Mouse (Mus musculus): ENCODE data around the gene Hdac4.

The Hdac4 gene

DNA sequence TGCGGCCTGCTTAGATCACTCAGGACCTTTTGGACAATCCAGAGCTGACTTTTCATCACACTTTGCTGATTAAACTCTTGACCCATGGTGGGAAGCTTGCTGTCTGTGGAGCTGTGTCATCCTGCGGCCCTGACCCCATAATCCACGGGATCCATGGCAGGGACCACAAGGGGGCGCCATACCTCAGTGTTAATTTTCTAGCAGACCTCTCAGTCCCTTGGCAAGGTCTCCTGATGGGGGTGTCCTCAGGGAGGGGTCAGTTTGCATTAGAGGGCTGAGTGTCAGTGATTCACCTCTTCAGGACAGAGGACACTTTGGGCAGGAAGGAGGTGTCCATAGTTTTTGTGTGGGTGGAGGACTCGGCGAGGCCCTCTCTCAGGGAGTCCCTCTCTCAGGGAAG is 281.6 kb downstream of the Hdac4 start:
- WGBS: 58% methylated on average over 6 of the region's 6 CpGs

DNA sequence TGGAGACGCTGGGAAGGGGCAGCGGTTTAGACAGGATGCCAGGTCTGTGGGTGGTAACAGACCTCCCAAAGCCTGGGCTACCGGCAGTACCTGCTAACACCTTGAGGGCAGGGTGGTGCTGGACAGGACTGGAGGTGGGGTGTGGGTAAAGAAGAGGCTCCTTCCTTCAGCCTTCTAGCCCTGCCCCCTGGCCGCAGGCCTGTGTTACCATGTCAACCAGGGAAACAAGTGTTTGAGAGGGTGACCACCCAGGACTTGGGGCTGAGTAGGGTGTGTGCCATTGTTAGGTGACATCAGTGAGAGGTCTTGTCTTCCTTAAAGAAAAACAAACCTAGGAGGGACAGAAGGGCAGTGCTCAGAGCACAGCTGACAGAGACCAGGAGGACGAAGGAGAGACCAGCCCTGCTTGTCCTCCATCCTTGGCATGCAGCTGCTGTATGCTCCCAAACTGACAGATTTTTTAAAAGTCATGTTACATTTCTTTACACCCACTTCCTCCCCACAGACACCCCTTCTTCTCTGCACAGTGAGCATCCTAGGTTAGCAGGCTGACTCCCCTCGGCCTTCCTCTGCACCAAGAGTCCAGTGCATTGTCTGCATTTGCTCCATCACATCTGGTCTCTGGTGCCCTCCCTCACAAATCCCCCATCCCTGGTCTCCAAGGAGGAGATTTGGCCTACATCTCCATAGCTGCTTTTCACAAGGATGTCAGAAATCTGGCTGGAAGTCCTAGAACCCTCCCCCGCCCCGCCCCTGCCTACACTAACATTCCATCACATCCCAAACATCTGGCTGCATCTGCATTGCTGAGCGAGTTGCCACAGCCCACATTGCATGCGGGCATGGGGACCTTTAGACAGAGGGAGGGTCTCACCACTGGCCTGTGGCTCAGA is 283.0 kb downstream of the Hdac4 start:
- WGBS: 52% methylated on average over 10 of the region's 10 CpGs

DNA sequence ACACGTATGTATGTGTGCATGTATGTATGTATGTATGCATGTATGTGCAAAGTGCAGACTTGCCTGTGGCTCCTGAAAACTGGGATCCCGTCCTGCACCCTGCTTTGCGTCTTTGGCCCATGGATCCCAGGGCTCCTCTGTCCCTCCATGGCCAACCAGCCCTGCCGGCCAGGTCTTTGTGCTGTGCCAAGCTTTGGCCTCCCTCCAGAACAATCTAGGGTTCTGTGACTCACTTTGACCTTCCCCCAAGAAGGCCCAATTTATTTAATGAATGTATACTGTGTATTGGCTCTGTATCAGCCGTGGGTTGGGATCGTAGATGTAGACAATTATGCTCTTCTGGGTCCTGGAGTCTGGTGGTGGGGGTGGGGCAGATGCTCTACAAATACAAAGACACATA is 290.2 kb downstream of the Hdac4 start:
- 85% methylated on average over 6 of the region's 6 CpGs for WGBS

DNA sequence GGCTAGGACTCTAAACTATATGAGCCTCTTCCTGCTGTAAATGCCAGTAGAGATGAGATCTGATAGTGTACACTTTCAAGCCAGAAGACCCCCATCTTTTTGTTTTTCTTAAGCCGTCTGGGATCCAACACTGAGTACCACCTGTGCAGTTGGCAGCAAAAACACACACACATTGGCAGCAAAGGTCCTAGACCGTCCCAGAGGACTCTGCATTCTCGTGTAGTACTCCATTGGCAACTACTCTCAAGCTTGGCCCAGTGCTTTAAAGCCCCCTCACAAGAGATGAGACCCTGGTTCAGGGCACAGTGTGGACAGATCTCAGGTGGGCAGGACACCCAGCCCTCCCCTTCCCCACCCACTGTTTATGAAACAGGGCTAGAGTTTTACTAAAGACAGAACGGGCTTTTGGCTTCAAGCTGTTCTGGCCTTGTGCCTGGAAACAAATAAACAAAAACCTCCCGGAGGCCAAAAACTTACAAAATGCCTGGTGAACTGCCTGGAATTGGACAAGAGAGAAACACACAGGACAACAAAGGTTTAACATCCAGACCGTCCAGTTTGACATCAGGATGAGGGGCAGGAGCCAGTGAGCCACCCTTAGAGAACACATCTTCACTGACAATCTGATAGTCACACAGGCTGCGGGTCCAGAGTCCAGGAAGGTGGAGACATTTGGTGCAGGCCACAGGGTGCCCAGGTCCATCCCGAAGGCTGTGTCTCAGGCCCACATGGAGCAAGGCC is 292.1 kb downstream of the Hdac4 start:
- 58% methylated on average over 8 of the region's 8 CpGs for WGBS

DNA sequence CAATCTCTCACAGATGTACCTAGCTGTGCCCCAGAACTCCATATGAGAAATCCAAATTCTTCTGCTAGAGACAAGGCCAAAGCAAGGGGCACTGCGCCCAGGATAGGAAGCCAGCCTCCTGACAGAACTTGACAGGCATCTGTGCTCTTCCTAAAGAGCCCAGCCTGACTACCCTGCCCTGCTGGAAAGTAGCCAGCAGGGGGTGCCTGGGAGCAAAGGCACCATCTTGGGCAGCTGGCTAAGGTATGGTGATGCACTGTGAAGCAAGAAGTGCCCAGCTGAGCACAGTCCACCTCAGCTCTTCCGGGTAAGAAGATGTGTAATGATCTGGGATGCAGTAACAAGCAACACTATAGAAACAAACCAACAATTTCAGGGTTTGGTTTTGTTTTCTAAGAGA is 298.4 kb downstream of the Hdac4 start:
- WGBS: 95% methylated on average over 2 of the region's 2 CpGs

DNA sequence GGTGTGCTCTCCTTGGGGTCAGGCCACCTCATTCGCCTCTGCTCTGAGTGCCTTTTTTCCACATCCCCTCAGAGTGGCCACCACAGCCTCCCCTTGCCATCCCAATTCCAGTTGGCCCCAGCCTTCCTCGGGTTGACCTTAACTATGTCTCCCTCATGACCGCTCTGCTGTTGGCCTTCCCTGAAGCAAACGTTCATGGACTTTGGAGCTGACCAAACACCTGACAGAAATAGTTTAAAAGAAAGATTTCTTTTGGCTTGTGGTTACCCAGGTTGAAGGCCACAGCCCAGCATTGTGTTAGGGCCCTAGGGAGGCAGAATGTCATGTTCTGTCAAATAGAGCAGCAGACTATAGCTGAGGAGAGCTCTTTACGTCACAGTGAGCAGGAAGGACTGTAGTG is 301.2 kb downstream of the Hdac4 start:
- WGBS: 92% methylated on average over 5 of the region's 5 CpGs

DNA sequence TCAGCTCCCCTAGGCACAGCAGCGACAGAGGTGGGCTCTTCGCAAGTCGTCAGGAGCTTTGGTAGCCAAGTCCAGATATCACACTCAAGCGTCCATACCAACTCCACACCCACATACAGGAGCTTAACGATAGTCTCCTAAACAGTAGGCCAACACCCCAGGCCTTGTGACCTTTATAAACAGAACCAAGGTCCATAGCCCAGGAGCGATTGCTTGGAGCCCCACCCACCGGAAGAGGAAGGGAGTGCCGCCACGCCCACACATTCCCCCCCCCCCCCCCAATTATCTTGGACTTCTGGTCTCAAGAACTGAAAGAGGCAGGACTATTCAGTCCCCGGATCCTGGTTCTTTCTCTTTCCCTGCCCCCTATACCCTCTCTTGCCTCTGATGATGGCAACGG is 301.9 kb downstream of the Hdac4 start:
- 93% methylated on average over 11 of the region's 11 CpGs for WGBS

DNA sequence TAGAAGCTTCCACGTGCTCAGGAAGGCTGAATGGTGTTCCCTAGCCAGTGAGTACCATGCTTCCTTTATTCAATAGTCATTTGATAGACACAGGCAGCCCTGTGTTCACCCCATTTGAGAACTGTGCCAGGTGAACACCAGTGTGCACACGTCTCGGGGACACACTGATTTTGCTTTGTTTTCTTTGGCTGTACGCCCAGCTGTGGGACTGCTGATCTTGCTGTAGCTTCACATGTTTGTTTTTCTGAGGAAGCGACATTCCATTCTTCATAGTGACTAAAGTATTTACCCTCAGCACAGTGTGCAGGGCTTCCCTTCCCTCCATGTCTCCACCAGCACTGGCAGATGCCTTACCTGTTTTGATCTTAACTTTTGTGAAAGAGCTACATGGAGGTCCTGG is 312.4 kb downstream of the Hdac4 start:
- WGBS: 50% methylated on average over 5 of the region's 5 CpGs

DNA sequence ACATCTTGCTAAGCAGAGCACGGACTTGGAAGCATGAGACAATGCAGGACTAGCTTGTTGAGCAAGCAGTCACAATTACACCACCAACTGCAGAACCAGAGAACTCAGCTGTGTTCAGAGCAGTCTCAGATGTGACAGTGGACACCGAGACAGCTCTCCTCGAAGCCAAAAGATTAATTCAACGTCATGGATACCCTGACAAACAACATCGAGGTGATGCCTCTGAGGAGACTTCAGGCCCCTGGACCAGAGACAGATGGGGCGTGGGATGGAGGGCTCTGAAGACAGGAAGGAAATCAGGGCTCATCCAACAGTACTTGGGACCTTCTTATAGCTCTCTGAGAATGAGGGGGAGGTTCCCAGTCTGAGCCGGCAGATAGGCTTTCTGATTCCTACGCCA is 314.6 kb downstream of the Hdac4 start:
- 45% methylated on average over 8 of the region's 8 CpGs for WGBS

DNA sequence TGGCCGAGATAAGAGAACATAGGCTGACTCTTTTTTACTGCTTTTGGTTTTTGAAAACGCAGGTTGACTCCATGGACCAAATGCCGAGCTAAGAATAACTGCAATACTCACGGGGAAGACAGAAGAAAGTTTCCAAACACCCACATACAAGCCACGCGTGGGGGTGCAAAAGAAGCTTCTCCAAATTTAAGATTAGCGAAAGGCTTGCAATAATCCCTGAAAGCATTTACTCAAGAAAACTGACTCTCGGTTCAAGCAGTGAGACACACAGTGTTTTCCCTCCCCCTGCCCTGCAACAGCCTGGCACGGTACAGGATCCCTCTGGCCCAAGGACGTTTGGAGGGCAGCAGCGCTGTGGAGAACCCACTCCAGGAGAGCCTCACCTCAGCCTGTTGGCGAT is 315.3 kb downstream of the Hdac4 start:
- 47% methylated on average over 12 of the region's 12 CpGs for WGBS

Measured in cerebral cortex, adult 2 months (tissue).